Mouse (Mus musculus) kidney, adult 2 months (tissue): ENCODE data around the gene Paxbp1.

Experiments
- CTCF ChIP-seq: fragments of 200-500 bp; conservative IDR thresholded peaks from 2 replicates; pipeline ENCODE4 v1.5.1; 2011; ENCODE audit warnings: low read depth, mild to moderate bottlenecking, control low read depth, low read length, moderate library complexity, mixed read lengths; ENCODE audit not compliant: insufficient read depth, insufficient read length
- POLR2A ChIP-seq: fragments of 200-500 bp; IDR thresholded peaks from one replicate; pipeline ENCODE4 v1.6.1; 2011; ENCODE audit warnings: low read depth, low read length, control low read depth

GRCm38 (mm10) chr16:91011021-91011683, 33.2 kb downstream of the Paxbp1 start, which contains the start of gene Synj1:
- TF ChIP-seq CTCF (no peak), POLR2A (no peak)
